Mouse (Mus musculus) heart, postnatal 14 days (tissue): ENCODE data around the gene Zfp263. TPM values are rescaled to one million over a fixed set of nuclear protein-coding genes. Genes with fewer than 3 reads are reported as not detected.

ENCODE experiments used
- DNase-seq, 2 experiments: peaks; one replicate each; pipeline ENCODE4 v3.0.0; 2021 to 2022
- intact Hi-C: fragments of 180-260 bp; cut with DNase I; formaldehyde crosslinking; loops from one replicate; pipeline ENCODE4 v1.15.1; 2025
- long read RNA-seq, 2 experiments: library from polyadenylated mRNA; stranded (forward); transcript quantifications; one replicate each; pipeline ENCODE4 v2.0.0; 2021
- total RNA-seq, 2 experiments: library from RNA; stranded (reverse); gene quantifications; 2 replicates each; pipeline ENCODE4 v1.2.3; 2021

Gene Zfp263
- total RNA-seq, result 10 to 100 TPM in 1 of 2 experiments, 1 to 10 TPM in 1; 8.9 to 10.4 TPM
- long read RNA-seq, experiment 1, partial matches to known transcripts, result 0 of 3 reads
- long read RNA-seq, experiment 1, other reads (novel, unspliced or antisense), result 1 of 3 reads
- long read RNA-seq, experiment 2, partial matches to known transcripts, result 0 of 1 reads
- long read RNA-seq, experiment 2, other reads (novel, unspliced or antisense), result 0 of 1 reads

GRCm38 (mm10) chr16:3743503-3744185 is at the start of gene Zfp263:
TSS of gene Zfp263 (plus strand) at chr16:3744093.
- intact Hi-C loops, result loop anchor here (5.0 kb wide), 1 partner anchor 164 kb away; the partner anchor contains the start of genes 1700037C18Rik and Cluap1
- peak; percentile 87 for DNase-seq

- intact Hi-C loops, result no loop called here
- no peak for DNase-seq
Measured at GRCm38 (mm10) chr16:3699281-3699680, 44.6 kb upstream of the Zfp263 start.

GRCm38 (mm10) chr16:3700893-3701292 is 43.0 kb upstream of the Zfp263 start:
- intact Hi-C loops, result no loop called here
- no peak for DNase-seq

GRCm38 (mm10) chr16:3706680-3707079 is 37.2 kb upstream of the Zfp263 start:
- no peak for DNase-seq
- intact Hi-C loops, result no loop called here

- no peak for DNase-seq
Measured at GRCm38 (mm10) chr16:3714731-3715130, 29.2 kb upstream of the Zfp263 start.

GRCm38 (mm10) chr16:3717980-3718379 is 25.9 kb upstream of the Zfp263 start, which contains the start of gene Mefv:
TSS of gene Mefv (minus strand) at chr16:3718097.
- intact Hi-C loops, result no loop called here
- no peak for DNase-seq

More at GRCm38 (mm10) chr16:3714731-3715130, 29.2 kb upstream of the Zfp263 start:
- intact Hi-C loops, result no loop called here

GRCm38 (mm10) chr16:3723231-3723630 is 20.7 kb upstream of the Zfp263 start:
- intact Hi-C loops, result no loop called here
- no peak for DNase-seq

- DNase-seq, result no peak
- intact Hi-C loops, result no loop called here
Measured at GRCm38 (mm10) chr16:3727980-3728720, 15.7 kb upstream of the Zfp263 start.

GRCm38 (mm10) chr16:3732612-3733011 is 11.3 kb upstream of the Zfp263 start:
- intact Hi-C loops, result no loop called here
- no peak for DNase-seq

GRCm38 (mm10) chr16:3733198-3733732 is 10.6 kb upstream of the Zfp263 start:
- no peak for DNase-seq
- intact Hi-C loops, result no loop called here

GRCm38 (mm10) chr16:3742466-3742865 is 1.4 kb upstream of the Zfp263 start:
- no peak for DNase-seq
- intact Hi-C loops, result loop anchor here (5.0 kb wide), 1 partner anchor 165 kb away; the partner anchor contains the start of genes 1700037C18Rik and Cluap1

GRCm38 (mm10) chr16:3744186-3744700 is 350 bp downstream of the Zfp263 start:
- DNase-seq, result peak; percentile 34 to 40
- intact Hi-C loops, result loop anchor here (5.0 kb wide), 1 partner anchor 163 kb away; the partner anchor contains the start of genes 1700037C18Rik and Cluap1

GRCm38 (mm10) chr16:3745656-3746055 is 1.8 kb downstream of the Zfp263 start:
- intact Hi-C loops, result loop anchor here (5.0 kb wide), 1 partner anchor 102 kb away; the partner anchor contains the start of gene Zfp174
- DNase-seq, result no peak

- DNase-seq, result no peak
- intact Hi-C loops, result loop anchor here (5.0 kb wide), 1 partner anchor 98 kb away; the partner anchor contains the start of gene Zfp174
Measured at GRCm38 (mm10) chr16:3748976-3749375, 5.1 kb downstream of the Zfp263 start.

GRCm38 (mm10) chr16:3771603-3772002 is 27.7 kb downstream of the Zfp263 start:
- intact Hi-C loops, result no loop called here
- no peak for DNase-seq

- DNase-seq, result no peak
Measured at GRCm38 (mm10) chr16:3776365-3776764, 32.5 kb downstream of the Zfp263 start.

GRCm38 (mm10) chr16:3777986-3778385 is 34.1 kb downstream of the Zfp263 start:
- intact Hi-C loops, result no loop called here

More at GRCm38 (mm10) chr16:3776365-3776764, 32.5 kb downstream of the Zfp263 start:
- intact Hi-C loops, result no loop called here

GRCm38 (mm10) chr16:3781237-3781636 is 37.3 kb downstream of the Zfp263 start:
- DNase-seq, result no peak
- intact Hi-C loops, result no loop called here

More at GRCm38 (mm10) chr16:3777986-3778385, 34.1 kb downstream of the Zfp263 start:
- no peak for DNase-seq

- intact Hi-C loops, result no loop called here
- DNase-seq, result no peak
Measured at GRCm38 (mm10) chr16:3788394-3788793, 44.5 kb downstream of the Zfp263 start.
